Comparison of ENCODE assay signal across 13 mouse cellular contexts in the genomic region with DNA sequence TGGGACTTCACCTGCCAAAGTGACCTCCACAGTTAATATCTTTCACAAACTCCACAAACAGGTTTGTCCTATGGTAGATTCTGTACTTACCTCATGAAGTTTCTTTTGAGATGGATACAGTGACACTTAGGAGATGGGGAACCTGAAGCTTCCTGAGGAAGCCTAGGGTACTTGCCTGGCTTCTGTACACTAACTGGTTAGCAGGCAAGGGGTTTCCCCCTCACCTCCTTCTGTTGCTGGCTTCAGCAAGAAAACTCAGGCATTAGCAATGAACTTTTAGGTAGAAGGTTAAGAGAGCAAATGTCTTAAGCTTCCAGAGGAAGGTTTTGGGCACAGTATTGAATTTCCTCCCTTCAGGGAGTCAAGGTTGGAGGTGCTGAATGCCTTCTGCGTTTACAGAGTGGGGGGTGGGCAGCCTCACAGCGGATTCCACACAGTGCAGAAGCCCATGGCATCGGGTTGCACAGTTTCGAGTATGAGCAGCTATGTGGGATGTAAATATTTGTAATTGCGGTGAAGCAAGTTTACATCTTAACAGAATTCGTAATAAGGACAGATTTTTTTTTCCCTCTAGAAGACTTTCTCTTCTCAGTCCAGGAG. TPM values are rescaled to one million over a fixed set of nuclear protein-coding genes. Genes with fewer than 3 reads are reported as not detected.
DNase-seq lines count a peak whose midpoint lies in the region; ATAC-seq and TF ChIP-seq lines count a peak whose summit lies in the region.
"Had no signal": no experiment of that assay in that cellular context is flagged by ENCODE, and none has a peak within 500 bp of the region (broad histone marks: within the 10 kb centered on the region; RNA-seq: fewer than 3 reads in every experiment).

No protein-coding gene starts in this region.

- TF ChIP-seq EP300 in stomach, postnatal 0 days (optimal IDR thresholded peaks at IDR 0.05): no peak

- no peaks in the 10 kb centered on the region for H3K27me3 ChIP-seq in lung, embryonic 14.5 days (ENCODE audit: insufficient read depth, low read length)
- no peaks in the 10 kb centered on the region for H3K27me3 ChIP-seq in intestine, embryonic 15.5 days (replicated peaks)
- H3K27me3 ChIP-seq in stomach, postnatal 0 days (ENCODE audit: control insufficient read depth, insufficient read depth, low read length): no peaks in the 10 kb centered on the region
- H3K27me3 ChIP-seq: neural tube, embryonic 12.5 days had no signal

- no peak overlapping the region for H3K4me3 ChIP-seq in gastrocnemius, adult 2 months
- H3K4me3 ChIP-seq in lung, embryonic 14.5 days (ENCODE audit: low read depth, low read length): no peak overlapping the region
- no peak overlapping the region for H3K4me3 ChIP-seq in intestine, embryonic 15.5 days (replicated peaks)
- no peak overlapping the region for H3K4me3 ChIP-seq in stomach, postnatal 0 days (ENCODE audit: low read depth, low read length)
- H3K4me3 ChIP-seq: left cerebral cortex, adult 2 months; neural tube, embryonic 12.5 days had no signal

- H3K36me3 ChIP-seq in lung, embryonic 14.5 days (ENCODE audit: insufficient read depth): no peaks in the 10 kb centered on the region
- no peaks in the 10 kb centered on the region for H3K36me3 ChIP-seq in intestine, embryonic 15.5 days
- H3K36me3 ChIP-seq in stomach, postnatal 0 days (ENCODE audit: control insufficient read depth, insufficient read depth, low read length): no peaks in the 10 kb centered on the region
- H3K36me3 ChIP-seq: neural tube, embryonic 12.5 days had no signal

- H3K9me3 ChIP-seq in lung, embryonic 14.5 days (ENCODE audit: low read depth, low read length): no peaks in the 10 kb centered on the region
- no peaks in the 10 kb centered on the region for H3K9me3 ChIP-seq in intestine, embryonic 15.5 days
- H3K9me3 ChIP-seq in stomach, postnatal 0 days (ENCODE audit: control insufficient read depth, low read length): no peaks in the 10 kb centered on the region
- H3K9me3 ChIP-seq: neural tube, embryonic 12.5 days had no signal

- H3K9ac ChIP-seq in lung, embryonic 14.5 days: no peak overlapping the region
- H3K9ac ChIP-seq in intestine, embryonic 15.5 days: no peak overlapping the region
- no peak overlapping the region for H3K9ac ChIP-seq in stomach, postnatal 0 days (ENCODE audit: low read length)
- H3K9ac ChIP-seq: neural tube, embryonic 12.5 days had no signal

- peak; percentile 80 for ATAC-seq in lung, embryonic 14.5 days (ENCODE audit: insufficient read depth)
- ATAC-seq in intestine, embryonic 15.5 days: no peak; the same call in 1 of the 2 replicates
- ATAC-seq in stomach, postnatal 0 days (ENCODE audit: low FRiP score, low TSS enrichment): peak; percentile 36; the same call in 1 of the 2 replicates
- no peak for ATAC-seq in monocyte, adult 5-6 weeks (replicated peaks; ENCODE audit: insufficient number of reproducible peaks, low FRiP score, low TSS enrichment, poor library complexity, severe bottlenecking)
- ATAC-seq: forebrain, embryonic 16.5 days had no signal

- H3K27ac ChIP-seq in gastrocnemius, adult 2 months: peak overlapping the region; percentile 38; the same call in 1 of the 2 replicates
- peak overlapping the region; percentile 58; the same call in 1 of the 2 replicates for H3K27ac ChIP-seq in lung, embryonic 14.5 days (ENCODE audit: low read depth)
- peak overlapping the region; percentile 51; the same call in 1 of the 2 replicates for H3K27ac ChIP-seq in intestine, embryonic 15.5 days
- H3K27ac ChIP-seq in stomach, postnatal 0 days (replicated peaks): peak overlapping the region; percentile 83
- H3K27ac ChIP-seq: left cerebral cortex, adult 2 months; neural tube, embryonic 12.5 days had no signal

- TF ChIP-seq CTCF in gastrocnemius, adult 2 months (IDR thresholded peaks at IDR 0.05): no peak
- no peak for TF ChIP-seq CTCF in lung, embryonic 14.5 days (IDR thresholded peaks at IDR 0.05; ENCODE audit: low read depth)
- TF ChIP-seq CTCF in stomach, postnatal 0 days (IDR thresholded peaks at IDR 0.05; ENCODE audit: low read depth): no peak

- peak overlapping the region; percentile 26 for H3K4me2 ChIP-seq in lung, embryonic 14.5 days
- H3K4me2 ChIP-seq in intestine, embryonic 15.5 days (replicated peaks): peak overlapping the region; percentile 44; the same call in 1 of the 2 replicates
- peak overlapping the region; percentile 43 for H3K4me2 ChIP-seq in stomach, postnatal 0 days (replicated peaks; ENCODE audit: low read depth)
- H3K4me2 ChIP-seq: neural tube, embryonic 12.5 days had no signal

- no peak for DNase-seq in gastrocnemius, adult 2 months
- no peak for DNase-seq in gastrocnemius, adult 8-10 months (ENCODE audit: low spot score in 2 of 2)
- peak; percentile 73 for DNase-seq in lung, embryonic 14.5 days
- no peak for DNase-seq in lung, postnatal 25 days (ENCODE audit: low spot score)
- DNase-seq in stomach, postnatal 0 days (ENCODE audit: low spot score): peak; percentile 19
- no peak for DNase-seq in adrenal gland, adult 18-20 months (ENCODE audit: low spot score in 2 of 2)
- DNase-seq: cerebellum, adult 18-20 months; right cerebral cortex, postnatal 4 days had no signal

- WGBS in lung, embryonic 14.5 days: 7% methylated on average over 6 of the region's 6 CpGs
- 13% methylated on average over 6 of the region's 6 CpGs for WGBS in intestine, embryonic 15.5 days
- 13% methylated on average over 6 of the region's 6 CpGs for WGBS in stomach, postnatal 0 days

- intact Hi-C loops in gastrocnemius, adult 2 months (cut with DNase I): no loop called here

- H3K4me1 ChIP-seq in lung, embryonic 14.5 days (ENCODE audit: insufficient read depth): peaks cover 33% of the 10 kb centered on the region; the same call in 1 of the 2 replicates
- peaks cover 51% of the 10 kb centered on the region for H3K4me1 ChIP-seq in intestine, embryonic 15.5 days (replicated peaks)
- H3K4me1 ChIP-seq in stomach, postnatal 0 days (replicated peaks; ENCODE audit: control insufficient read depth, insufficient read depth): peaks cover 21% of the 10 kb centered on the region

RNA-seq across cellular contexts. Expression of a gene that starts 20.1 kb away (rescaled TPM):
- 10 to 100 TPM in 1 of 2 experiments, 1 to 10 TPM in 1; 7.4 to 10.6 TPM for total RNA-seq in gastrocnemius, adult 2 months (2021)
- 1 to 10 TPM; 6.1 to 9.7 (median 7.3) TPM for total RNA-seq in gastrocnemius, adult 8-10 months (2022)
- polyA plus RNA-seq in lung, embryonic 14.5 days (2014; fragmentation: Nextera tagmentation; extraction: Ambion mirVana): 30.5 and 30.8 TPM in 2 replicates
- 23.8 and 24.7 TPM in 2 replicates for polyA plus RNA-seq in intestine, embryonic 15.5 days (2015; fragmentation: Nextera tagmentation; extraction: Ambion mirVana)
- 9.2 and 9.7 TPM in 2 replicates for polyA plus RNA-seq in stomach, postnatal 0 days (2015; fragmentation: Nextera tagmentation; extraction: Ambion mirVana)
- 10 to 100 TPM; 27.7 to 32.6 TPM for total RNA-seq in adrenal gland, adult 18-20 months (2021)
- 44.5 to 87.6 TPM (median 61.0 TPM) in 3 replicates for total RNA-seq in monocyte, adult 5-6 weeks (2017)

Comparison
In these comparisons a context has a peak if more than half of its experiments do, and no peak if none do; other contexts are left out.
1. DNase-seq: peak in lung, embryonic 14.5 days (single experiment) and stomach, postnatal 0 days (single experiment); none in gastrocnemius, adult 2 months (single experiment), gastrocnemius, adult 8-10 months (0 of 2), lung, postnatal 25 days (single experiment) and adrenal gland, adult 18-20 months (0 of 2).
2. ATAC-seq: peak in lung, embryonic 14.5 days (single experiment) and stomach, postnatal 0 days (single experiment); none in intestine, embryonic 15.5 days (single experiment) and monocyte, adult 5-6 weeks (single experiment).
3. Peak in every context shown above with its lines, with median percentiles within 50 percentile points of each other: H3K27ac ChIP-seq and H3K4me2 ChIP-seq.